ENCODE assay signal across 21 mouse cellular contexts in genomic region chr14:110047748-110048147, GRCm38 (mm10).
DNase-seq lines count a peak whose midpoint lies in the region; ATAC-seq lines count a peak whose summit lies in the region.
"Had no signal": no experiment of that assay in that cellular context is flagged by ENCODE, and none has a peak within 500 bp of the region (broad histone marks: within the 10 kb centered on the region; RNA-seq: fewer than 3 reads in every experiment).

No protein-coding gene starts in this region.

- H3K4me2 ChIP-seq in hindbrain, embryonic 13.5 days, result no peak overlapping the region
- H3K4me2 ChIP-seq in hindbrain, embryonic 16.5 days (ENCODE audit: low read length), result no peak overlapping the region
- no peak overlapping the region for H3K4me2 ChIP-seq in limb, embryonic 13.5 days (replicated peaks)
- H3K4me2 ChIP-seq: heart, embryonic 15.5 days; intestine, embryonic 15.5 days; liver, embryonic 12.5 days; lung, embryonic 14.5 days; midbrain, embryonic 11.5 days had no signal

- DNase-seq in brain, adult 2 months (ENCODE audit: low read depth, low spot score), result peak; percentile 9
- DNase-seq in embryo, embryonic 11 days, result peak; percentile 48
- DNase-seq in adrenal gland, adult 18-20 months (ENCODE audit: low spot score in 2 of 2), result no peak
- DNase-seq in T-cell, adult 2 months (ENCODE audit: low spot score), result no peak
- DNase-seq: cerebellum, adult 11-12 months; cerebellum, postnatal 25 days; gastrocnemius, postnatal 10 days; heart, adult 2 months; lung, embryonic 14.5 days; lung, postnatal 4 days; right cerebral cortex, adult 18-20 months; spleen, adult 18-20 months; thymus, adult 2 months had no signal

- H3K9me3 ChIP-seq in hindbrain, embryonic 13.5 days, result no peaks in the 10 kb centered on the region
- H3K9me3 ChIP-seq in hindbrain, embryonic 16.5 days (ENCODE audit: control insufficient read depth, low read length), result no peaks in the 10 kb centered on the region
- no peaks in the 10 kb centered on the region for H3K9me3 ChIP-seq in limb, embryonic 13.5 days
- H3K9me3 ChIP-seq: heart, embryonic 15.5 days; intestine, embryonic 15.5 days had no signal

- H3K36me3 ChIP-seq in hindbrain, embryonic 13.5 days, result no peaks in the 10 kb centered on the region
- no peaks in the 10 kb centered on the region for H3K36me3 ChIP-seq in hindbrain, embryonic 16.5 days (ENCODE audit: control insufficient read depth, insufficient read depth, low read length)
- no peaks in the 10 kb centered on the region for H3K36me3 ChIP-seq in limb, embryonic 13.5 days
- H3K36me3 ChIP-seq: heart, embryonic 15.5 days; intestine, embryonic 15.5 days; liver, embryonic 12.5 days had no signal

- no peaks in the 10 kb centered on the region for H3K27me3 ChIP-seq in hindbrain, embryonic 13.5 days
- no peaks in the 10 kb centered on the region for H3K27me3 ChIP-seq in hindbrain, embryonic 16.5 days (replicated peaks; ENCODE audit: control insufficient read depth, insufficient read depth, low read length)
- H3K27me3 ChIP-seq in limb, embryonic 13.5 days, result no peaks in the 10 kb centered on the region
- H3K27me3 ChIP-seq: heart, embryonic 15.5 days; intestine, embryonic 15.5 days; liver, embryonic 12.5 days had no signal

- H3K4me1 ChIP-seq in hindbrain, embryonic 13.5 days (replicated peaks), result no peaks in the 10 kb centered on the region
- H3K4me1 ChIP-seq in hindbrain, embryonic 16.5 days (ENCODE audit: control insufficient read depth, insufficient read depth, low read depth, low read length), result no peaks in the 10 kb centered on the region
- no peaks in the 10 kb centered on the region for H3K4me1 ChIP-seq in limb, embryonic 13.5 days
- H3K4me1 ChIP-seq: heart, embryonic 15.5 days; intestine, embryonic 15.5 days; liver, embryonic 12.5 days had no signal

- H3K27ac ChIP-seq in hindbrain, embryonic 13.5 days, result no peak overlapping the region
- no peak overlapping the region for H3K27ac ChIP-seq in hindbrain, embryonic 16.5 days (ENCODE audit: low read depth, low read length)
- H3K27ac ChIP-seq in limb, embryonic 13.5 days, result no peak overlapping the region
- H3K27ac ChIP-seq: heart, adult 2 months; heart, embryonic 15.5 days; intestine, embryonic 15.5 days; kidney, postnatal 0 days; liver, embryonic 12.5 days had no signal

- H3K9ac ChIP-seq in hindbrain, embryonic 13.5 days, result no peak overlapping the region
- H3K9ac ChIP-seq in hindbrain, embryonic 16.5 days (ENCODE audit: low read depth, low read length), result no peak overlapping the region
- no peak overlapping the region for H3K9ac ChIP-seq in limb, embryonic 13.5 days
- H3K9ac ChIP-seq: heart, embryonic 15.5 days; intestine, embryonic 15.5 days; liver, embryonic 12.5 days; lung, embryonic 14.5 days had no signal

- no peak overlapping the region for H3K4me3 ChIP-seq in hindbrain, embryonic 13.5 days
- no peak overlapping the region for H3K4me3 ChIP-seq in hindbrain, embryonic 16.5 days (ENCODE audit: low read length)
- H3K4me3 ChIP-seq in limb, embryonic 13.5 days, result no peak overlapping the region
- H3K4me3 ChIP-seq: heart, adult 2 months; heart, embryonic 15.5 days; intestine, embryonic 15.5 days; liver, embryonic 12.5 days had no signal

- ATAC-seq in hindbrain, embryonic 13.5 days (ENCODE audit: low FRiP score), result peak; percentile 13; the same call in 1 of the 2 replicates
- ATAC-seq in hindbrain, embryonic 16.5 days, result no peak
- peak; percentile 75 for ATAC-seq in limb, embryonic 13.5 days (ENCODE audit: low FRiP score, low read depth)
- ATAC-seq: intestine, embryonic 15.5 days; liver, embryonic 12.5 days had no signal

- 80% methylated on average over 3 of the region's 3 CpGs for WGBS in hindbrain, embryonic 13.5 days
- WGBS in hindbrain, embryonic 16.5 days, result 85% methylated on average over 3 of the region's 3 CpGs
- WGBS in limb, embryonic 13.5 days, result 48% methylated on average over 3 of the region's 3 CpGs

Comparison
In these comparisons a context has a peak if more than half of its experiments do, and no peak if none do; other contexts are left out.
1. DNase-seq: peak in brain, adult 2 months (single experiment) and embryo, embryonic 11 days (single experiment); none in adrenal gland, adult 18-20 months (0 of 2) and T-cell, adult 2 months (single experiment).